In genomic region chr9:46863934-46864333, GRCm38 (mm10) we compare ENCODE assay signal across 18 mouse cellular contexts.
A peak's percentile ranks its signal among the peaks of the same experiment; 100 is the strongest.
DNase-seq lines count a peak whose midpoint lies in the region; ATAC-seq lines count a peak whose summit lies in the region.
"Had no signal": no experiment of that assay in that cellular context is flagged by ENCODE, and none has a peak within 500 bp of the region (broad histone marks: within the 10 kb centered on the region; RNA-seq: fewer than 3 reads in every experiment).

No protein-coding gene starts in this region.

- no peaks in the 10 kb centered on the region for H3K36me3 ChIP-seq in forebrain, embryonic 12.5 days (replicated peaks)
- no peaks in the 10 kb centered on the region for H3K36me3 ChIP-seq in forebrain, embryonic 10.5 days (replicated peaks)
- H3K36me3 ChIP-seq in embryonic facial prominence, embryonic 11.5 days (replicated peaks; ENCODE audit: control insufficient read depth, insufficient read depth, low read depth, low read length) = no peaks in the 10 kb centered on the region
- H3K36me3 ChIP-seq: heart, embryonic 12.5 days; neural tube, embryonic 13.5 days had no signal

- peaks cover 7% of the 10 kb centered on the region for H3K4me1 ChIP-seq in forebrain, embryonic 12.5 days
- H3K4me1 ChIP-seq in forebrain, embryonic 10.5 days = peaks cover 12% of the 10 kb centered on the region
- H3K4me1 ChIP-seq in embryonic facial prominence, embryonic 11.5 days (ENCODE audit: control insufficient read depth, insufficient read depth, low read length) = no peaks in the 10 kb centered on the region; the same call in 1 of the 2 replicates
- H3K4me1 ChIP-seq: heart, embryonic 12.5 days; megakaryocyte, embryonic 14.5 days had no signal

- no peak for DNase-seq in forebrain, embryonic 10.5 days (ENCODE audit: extremely low spot score, low spot score)
- DNase-seq in ES-CJ7 (ENCODE audit: low read depth, low spot score) = peak; percentile 16
- DNase-seq in embryonic facial prominence, embryonic 11.5 days (ENCODE audit: low spot score) = peak; percentile 29
- DNase-seq in hindlimb bud, embryonic 11.5 days (ENCODE audit: extremely low spot score, low read depth, low spot score) = peak; percentile 14
- no peak for DNase-seq in ovary, postnatal 14 days (ENCODE audit: low spot score)
- DNase-seq in liver = no peak
- DNase-seq: adrenal gland, postnatal 14 days; gastrocnemius, postnatal 36 days; kidney, adult 9 months; right cerebral cortex, adult 18-20 months had no signal

- no peaks in the 10 kb centered on the region for H3K27me3 ChIP-seq in forebrain, embryonic 12.5 days
- no peaks in the 10 kb centered on the region for H3K27me3 ChIP-seq in forebrain, embryonic 10.5 days (ENCODE audit: poor library complexity, severe bottlenecking)
- no peaks in the 10 kb centered on the region for H3K27me3 ChIP-seq in embryonic facial prominence, embryonic 11.5 days (ENCODE audit: control insufficient read depth, insufficient read depth, low read length)
- H3K27me3 ChIP-seq: heart, embryonic 12.5 days; megakaryocyte, embryonic 14.5 days; neural tube, embryonic 13.5 days had no signal

- no peak overlapping the region for H3K27ac ChIP-seq in forebrain, embryonic 12.5 days
- H3K27ac ChIP-seq in forebrain, embryonic 10.5 days = no peak overlapping the region
- H3K27ac ChIP-seq in embryonic facial prominence, embryonic 11.5 days (replicated peaks; ENCODE audit: low read depth, low read length) = no peak overlapping the region
- H3K27ac ChIP-seq: layer of hippocampus, adult 2 months; neural tube, embryonic 13.5 days had no signal

- no peak overlapping the region for H3K4me3 ChIP-seq in forebrain, embryonic 12.5 days (replicated peaks)
- no peak overlapping the region for H3K4me3 ChIP-seq in forebrain, embryonic 10.5 days
- no peak overlapping the region for H3K4me3 ChIP-seq in embryonic facial prominence, embryonic 11.5 days (ENCODE audit: low read depth, low read length)
- H3K4me3 ChIP-seq: heart, embryonic 12.5 days; layer of hippocampus, adult 2 months; megakaryocyte, embryonic 14.5 days; neural tube, embryonic 13.5 days had no signal

- 34% methylated on average over 4 of the region's 4 CpGs for WGBS in forebrain, embryonic 12.5 days
- 48% methylated on average over 4 of the region's 4 CpGs for WGBS in forebrain, embryonic 10.5 days
- 39% methylated on average over 4 of the region's 4 CpGs for WGBS in embryonic facial prominence, embryonic 11.5 days

- H3K9ac ChIP-seq in forebrain, embryonic 12.5 days = no peak overlapping the region
- H3K9ac ChIP-seq in embryonic facial prominence, embryonic 11.5 days (replicated peaks; ENCODE audit: low read length) = peak overlapping the region; percentile 6; the same call in 1 of the 2 replicates
- H3K9ac ChIP-seq: heart, embryonic 12.5 days; neural tube, embryonic 13.5 days had no signal

- no peak overlapping the region for H3K4me2 ChIP-seq in forebrain, embryonic 12.5 days
- H3K4me2 ChIP-seq in embryonic facial prominence, embryonic 11.5 days (ENCODE audit: low read depth, low read length) = no peak overlapping the region
- H3K4me2 ChIP-seq: heart, embryonic 12.5 days; liver, embryonic 11.5 days; neural tube, embryonic 13.5 days had no signal

- H3K9me3 ChIP-seq in forebrain, embryonic 12.5 days = no peaks in the 10 kb centered on the region
- H3K9me3 ChIP-seq in forebrain, embryonic 10.5 days = no peaks in the 10 kb centered on the region
- H3K9me3 ChIP-seq in embryonic facial prominence, embryonic 11.5 days (replicated peaks; ENCODE audit: control insufficient read depth, low read length) = no peaks in the 10 kb centered on the region
- H3K9me3 ChIP-seq: heart, embryonic 12.5 days; neural tube, embryonic 13.5 days had no signal

- ATAC-seq in forebrain, embryonic 12.5 days (ENCODE audit: low FRiP score) = 0 out of 2 replicates have a peak, but pooled peaks have one; percentile 39
- ATAC-seq in embryonic facial prominence, embryonic 11.5 days (replicated peaks; ENCODE audit: insufficient number of reproducible peaks, low FRiP score, low TSS enrichment, low read depth) = no peak
- no peak for ATAC-seq in erythroid progenitor cell, adult 5-6 weeks (replicated peaks; ENCODE audit: low FRiP score, poor library complexity, severe bottlenecking)
- ATAC-seq: Patski had no signal

Comparison
In these comparisons a context has a peak if more than half of its experiments do, and no peak if none do; other contexts are left out.
1. DNase-seq: peak in ES-CJ7 (single experiment), embryonic facial prominence, embryonic 11.5 days (single experiment) and hindlimb bud, embryonic 11.5 days (single experiment); none in forebrain, embryonic 10.5 days (single experiment), ovary, postnatal 14 days (single experiment) and liver (single experiment).